Mouse (Mus musculus) heart, adult 2 months (tissue): Measurements from ENCODE around the gene Trpm3. TPM values are rescaled to one million over a fixed set of nuclear protein-coding genes. Genes with fewer than 3 reads are reported as not detected.

Experiments used
- DNase-seq, 2 experiments: peaks; one replicate each; pipeline ENCODE4 v3.0.0; 2021
- H3K27ac ChIP-seq: fragments of 200-600 bp; 2 replicates; pipeline ENCODE4 v1.8.1; 2022
- H3K27me3 ChIP-seq: fragments of 200-500 bp; 2 replicates; pipeline ENCODE4 v1.6.1; 2012; ENCODE audit warnings: mild to moderate bottlenecking, low read length, inconsistent platforms, mixed read lengths; ENCODE audit not compliant: control insufficient read depth, insufficient read depth
- H3K36me3 ChIP-seq: fragments of 200-500 bp; 2 replicates; pipeline ENCODE4 v1.6.1; 2012; ENCODE audit warnings: low read length, inconsistent platforms; ENCODE audit not compliant: control insufficient read depth, insufficient read depth
- H3K4me1 ChIP-seq: fragments of 200-500 bp; 2 replicates; pipeline ENCODE4 v1.6.1; 2011; ENCODE audit warnings: low read length; ENCODE audit not compliant: control insufficient read depth, insufficient read depth
- H3K4me3 ChIP-seq: fragments of 200-600 bp; 2 replicates; pipeline ENCODE4 v1.8.1; 2022
- H3K79me2 ChIP-seq: fragments of 200-500 bp; replicated peaks from 2 replicates; pipeline ENCODE4 v1.6.1; 2012; ENCODE audit warnings: mild to moderate bottlenecking, inconsistent platforms, low read length, moderate library complexity, mixed read lengths; ENCODE audit not compliant: control insufficient read depth, insufficient read depth
- H3K9ac ChIP-seq: fragments of 200-500 bp; 2 replicates; pipeline ENCODE4 v1.6.1; 2012; ENCODE audit warnings: low read depth, mild to moderate bottlenecking, control low read depth, inconsistent platforms, low read length, mixed read lengths
- CTCF ChIP-seq: fragments of 200-600 bp; IDR thresholded peaks from 2 replicates; pipeline ENCODE4 v1.8.1; 2022; ENCODE audit warnings: antibody characterized with exemption, mild to moderate bottlenecking, moderate library complexity
- EP300 ChIP-seq: fragments of 200-500 bp; IDR thresholded peaks from 2 replicates; pipeline ENCODE4 v1.6.1; 2011; ENCODE audit warnings: low read depth, low read length, control low read depth; ENCODE audit not compliant: insufficient read depth
- POLR2A ChIP-seq: fragments of 200-500 bp; IDR thresholded peaks from 2 replicates; pipeline ENCODE4 v1.6.1; 2011; ENCODE audit warnings: mild to moderate bottlenecking, low read depth, low read length, control low read depth; ENCODE audit not compliant: insufficient read depth
- WGBS: fragments of 180-500 bp; shearing (Covaris S2); methylation state at CpG from one replicate; pipeline ENCODE4 v1.1.7; 2018; 5-methylcytosine and 5-hydroxymethylcytosine counted together
- intact Hi-C: fragments of 180-260 bp; cut with DNase I; formaldehyde crosslinking; loops from one replicate; pipeline ENCODE4 v1.15.1; 2025
- polyA plus RNA-seq: library from polyadenylated mRNA; depleted of rRNA; stranded (reverse); fragments of >200 nt; gene quantifications from 2 replicates; pipeline ENCODE4 v1.2.3, GENCODE M21; 2012
- total RNA-seq, 2 experiments: library from RNA; stranded (reverse); gene quantifications; 2 replicates each; pipeline ENCODE4 v1.2.3; 2021

Gene Trpm3
- total and polyA plus RNA-seq, 3 experiments, result 0.51 to 1.1 (median 0.81) TPM

DNA sequence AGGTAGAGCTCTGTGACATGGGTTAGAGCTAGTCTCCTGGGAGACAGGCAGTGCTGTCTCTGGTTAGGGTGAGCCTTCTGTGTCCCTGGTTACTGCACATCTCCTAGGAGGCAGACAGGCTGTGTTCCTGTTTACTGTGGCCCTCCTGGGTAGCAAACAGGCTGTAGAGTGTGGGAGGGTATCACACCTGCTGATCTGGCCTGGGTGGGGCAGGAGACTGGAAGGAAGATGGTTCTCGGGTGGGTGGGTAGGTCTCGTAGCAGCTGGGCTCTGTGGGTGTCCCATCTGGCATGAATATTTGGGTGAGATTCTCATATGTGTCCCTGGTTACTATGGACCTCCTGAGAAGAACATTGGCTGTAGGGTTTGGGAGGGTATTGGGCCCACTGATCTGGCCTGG lies 658.1 kb downstream of the Trpm3 start:
- Histone ChIP-seq H3K79me2 (no peaks in the 10 kb centered on the region), H3K27ac (no peak overlapping the region), H3K27me3 (no peaks in the 10 kb centered on the region), H3K9ac (no peak overlapping the region), H3K4me3 (no peak overlapping the region), H3K4me1 (no peaks in the 10 kb centered on the region), H3K36me3 (no peaks in the 10 kb centered on the region)
- no peak for DNase-seq
- intact Hi-C loops, result no loop called here
- no peak for TF ChIP-seq EP300
- TF ChIP-seq CTCF, result no peak
- no peak for TF ChIP-seq POLR2A
- WGBS, result 83% methylated on average over 2 of the region's 2 CpGs

DNA sequence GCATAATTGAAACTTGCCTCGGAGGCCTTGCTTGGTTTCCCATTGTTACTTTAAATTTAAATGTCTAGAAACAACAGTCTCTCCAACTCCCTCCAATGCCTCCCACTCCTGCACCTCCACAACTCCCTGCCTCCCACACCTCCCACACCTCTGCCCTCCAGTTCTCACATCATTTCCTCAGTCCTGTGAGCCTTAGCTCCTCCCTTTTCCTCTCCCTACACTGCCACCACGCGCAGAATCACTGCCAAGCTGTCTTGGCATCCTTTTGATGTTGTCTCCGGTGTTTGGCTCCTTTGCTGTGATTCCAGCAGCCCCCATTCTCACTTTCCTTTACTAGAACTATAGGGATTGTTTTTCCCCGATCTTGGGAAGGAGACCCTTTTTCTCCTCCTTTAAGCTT lies 661.6 kb downstream of the Trpm3 start:
- Histone ChIP-seq H3K27me3 (no peaks in the 10 kb centered on the region), H3K27ac (no peak overlapping the region), H3K79me2 (no peaks in the 10 kb centered on the region), H3K4me1 (no peaks in the 10 kb centered on the region), H3K36me3 (no peaks in the 10 kb centered on the region), H3K4me3 (no peak overlapping the region), H3K9ac (no peak overlapping the region)
- intact Hi-C loops, result no loop called here
- 15% methylated on average over 5 of the region's 5 CpGs for WGBS
- DNase-seq, result no peak
- TF ChIP-seq POLR2A (no peak), CTCF (no peak), EP300 (no peak)

DNA sequence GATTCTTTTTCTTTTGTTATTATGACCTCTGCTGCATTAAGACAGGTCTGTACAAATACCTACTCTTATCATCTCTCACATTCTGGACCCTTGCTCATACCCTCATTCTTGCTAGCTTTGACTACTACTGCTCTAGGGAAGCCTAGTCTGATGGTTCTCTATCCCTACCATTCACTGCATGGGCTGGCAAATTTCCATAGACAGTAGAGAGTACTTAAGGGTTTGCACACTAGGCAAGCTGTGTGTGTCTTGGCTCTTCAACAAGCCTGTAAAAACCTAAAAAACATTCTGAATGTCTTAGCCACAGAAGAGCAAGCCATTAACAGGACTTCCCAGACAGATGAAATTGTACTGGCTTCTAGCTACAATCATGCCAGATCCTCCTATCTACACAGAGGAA lies 664.5 kb downstream of the Trpm3 start:
- intact Hi-C loops, result no loop called here
- H3K79me2 ChIP-seq, result no peaks in the 10 kb centered on the region
- no peaks in the 10 kb centered on the region for H3K36me3 ChIP-seq
- DNase-seq, result no peak
- TF ChIP-seq CTCF (no peak), POLR2A (no peak), EP300 (no peak)
- H3K4me3 ChIP-seq, result no peak overlapping the region
- no peak overlapping the region for H3K27ac ChIP-seq
- no peaks in the 10 kb centered on the region for H3K4me1 ChIP-seq
- H3K27me3 ChIP-seq, result no peaks in the 10 kb centered on the region
- H3K9ac ChIP-seq, result no peak overlapping the region

DNA sequence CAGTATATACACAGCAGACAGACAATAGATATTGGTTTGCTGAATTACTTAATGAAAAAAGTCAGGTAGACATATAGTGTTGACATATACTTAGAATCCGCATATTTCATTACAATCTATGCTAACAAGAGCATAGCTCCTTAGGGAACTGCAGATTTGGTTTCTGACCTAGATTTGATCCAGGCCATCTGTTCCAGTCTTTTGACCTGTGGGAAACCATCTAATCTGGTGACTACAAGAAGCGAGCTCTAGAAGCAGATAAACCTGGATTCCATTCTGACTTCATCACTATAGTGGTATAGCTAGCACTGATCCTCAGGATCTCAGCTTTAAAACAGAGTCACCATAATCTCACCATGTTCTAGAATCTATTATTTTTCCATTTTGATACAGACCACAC lies 665.5 kb downstream of the Trpm3 start:
- H3K9ac ChIP-seq, result no peak overlapping the region
- no peak for TF ChIP-seq POLR2A
- no peak for TF ChIP-seq EP300
- no peak for TF ChIP-seq CTCF
- no peaks in the 10 kb centered on the region for H3K79me2 ChIP-seq
- H3K27me3 ChIP-seq, result no peaks in the 10 kb centered on the region
- DNase-seq, result no peak
- H3K36me3 ChIP-seq, result no peaks in the 10 kb centered on the region
- H3K27ac ChIP-seq, result no peak overlapping the region
- no peak overlapping the region for H3K4me3 ChIP-seq
- intact Hi-C loops, result no loop called here
- H3K4me1 ChIP-seq, result no peaks in the 10 kb centered on the region
- WGBS, result 55% methylated on average over 2 of the region's 2 CpGs

DNA sequence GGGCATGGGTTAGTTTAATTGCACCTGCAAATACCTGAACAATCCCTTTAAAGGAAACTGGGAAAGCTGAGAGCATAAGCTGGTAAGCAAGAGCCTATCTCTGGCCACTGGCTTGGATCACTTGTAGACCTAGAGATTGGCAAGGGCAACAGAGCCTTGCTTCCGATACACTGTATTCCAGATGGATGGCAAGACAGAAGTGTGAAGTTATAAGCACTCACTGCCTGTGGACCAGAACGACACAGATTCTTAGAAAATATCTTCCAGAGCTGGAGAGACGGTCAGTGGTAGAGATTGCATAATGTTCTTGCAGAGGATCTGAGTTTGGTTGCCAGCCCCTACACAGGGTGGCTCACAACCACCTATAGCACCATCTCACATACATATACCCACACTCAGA lies 671.4 kb downstream of the Trpm3 start:
- 82% methylated on average over 3 of the region's 3 CpGs for WGBS
- intact Hi-C loops, result no loop called here
- H3K79me2 ChIP-seq, result no peaks in the 10 kb centered on the region

GRCm38 (mm10) chr19:22821741-22822140 lies 682.9 kb downstream of the Trpm3 start:
- no peak for DNase-seq
- H3K79me2 ChIP-seq, result no peaks in the 10 kb centered on the region
- no peak overlapping the region for H3K9ac ChIP-seq
- H3K27ac ChIP-seq, result no peak overlapping the region
- H3K4me3 ChIP-seq, result no peak overlapping the region
- no peaks in the 10 kb centered on the region for H3K27me3 ChIP-seq
- intact Hi-C loops, result no loop called here
- TF ChIP-seq CTCF (no peak), EP300 (no peak), POLR2A (no peak)
- no peaks in the 10 kb centered on the region for H3K4me1 ChIP-seq
- WGBS, result 76% methylated on average over 8 of the region's 8 CpGs
- no peaks in the 10 kb centered on the region for H3K36me3 ChIP-seq

More for the DNA sequence above, 671.4 kb downstream of the Trpm3 start:
- no peaks in the 10 kb centered on the region for H3K36me3 ChIP-seq
- DNase-seq, result no peak
- no peaks in the 10 kb centered on the region for H3K27me3 ChIP-seq
- H3K9ac ChIP-seq, result no peak overlapping the region
- no peak overlapping the region for H3K27ac ChIP-seq
- TF ChIP-seq POLR2A (no peak), EP300 (no peak), CTCF (no peak)
- no peak overlapping the region for H3K4me3 ChIP-seq
- H3K4me1 ChIP-seq, result no peaks in the 10 kb centered on the region
